Mouse (Mus musculus) G1E (cell line): ENCODE data around the gene Antxr1. TPM values are rescaled to one million over a fixed set of nuclear protein-coding genes. Genes with fewer than 3 reads are reported as not detected.

ENCODE experiments used
- ATAC-seq: 2 replicates; pipeline ENCODE4 v1.8.0; 2016; ENCODE audit warnings: mild to moderate bottlenecking; ENCODE audit not compliant: insufficient number of reproducible peaks, poor library complexity, low FRiP score, severe bottlenecking; ENCODE audit errors: extremely low read depth
- DNase-seq: peaks from one replicate; pipeline ENCODE4 v3.0.0; 2012; ENCODE audit warnings: low spot score
- H3K27me3 ChIP-seq: 2 replicates; pipeline ENCODE4 v1.6.1; 2012; ENCODE audit warnings: mild to moderate bottlenecking, low read length, inconsistent platforms; ENCODE audit not compliant: insufficient read depth
- H3K36me3 ChIP-seq: replicated peaks from 2 replicates; pipeline ENCODE3; 2012; ENCODE audit warnings: mild to moderate bottlenecking, inconsistent platforms
- H3K4me1 ChIP-seq: 2 replicates; pipeline ENCODE4 v1.6.1; 2012; ENCODE audit warnings: low read depth, low read length, inconsistent platforms, mixed read lengths; ENCODE audit not compliant: insufficient read depth
- H3K4me3 ChIP-seq: 2 replicates; pipeline ENCODE4 v1.5.1; 2012; ENCODE audit warnings: low read depth, mild to moderate bottlenecking, inconsistent platforms, low read length, moderate library complexity, mixed read lengths
- H3K9me3 ChIP-seq: replicated peaks from 2 replicates; pipeline ENCODE4 v1.6.1; 2012; ENCODE audit warnings: inconsistent platforms
- CTCF ChIP-seq: IDR thresholded peaks from 2 replicates; pipeline ENCODE4 v1.5.1; 2012; ENCODE audit warnings: low read depth, low read length, inconsistent platforms, mixed read lengths
- GATA1 ChIP-seq: IDR thresholded peaks from 2 replicates; pipeline ENCODE4 v1.6.1; 2012; ENCODE audit warnings: borderline replicate concordance, low read length, inconsistent platforms, mixed read lengths
- GATA2 ChIP-seq: IDR thresholded peaks from 2 replicates; pipeline ENCODE4 v1.6.1; 2012; ENCODE audit warnings: low read depth, low read length, inconsistent platforms, borderline replicate concordance
- POLR2AphosphoS5 ChIP-seq: IDR thresholded peaks from 2 replicates; pipeline ENCODE4 v1.6.1; 2012; ENCODE audit warnings: low read depth, low read length, inconsistent platforms; ENCODE audit not compliant: insufficient replicate concordance
- TAL1 ChIP-seq: conservative IDR thresholded peaks from 2 replicates; pipeline ENCODE4 v1.6.1; 2012; ENCODE audit warnings: low read depth, low read length, inconsistent platforms, mixed read lengths
- polyA plus RNA-seq: library from polyadenylated mRNA; stranded (reverse); fragments of >175 nt; gene quantifications from 2 replicates; pipeline ENCODE4 v1.2.3, GENCODE M21; 2012
- total RNA-seq, 2 experiments: library from RNA; stranded (forward) in 1 of 2; stranded (reverse) in 1 of 2; fragments of 200-1000 nt in 1 of 2; fragments of >200 nt in 1 of 2; fragmentation: Nextera tagmentation in 1 of 2; gene quantifications; 2 replicates each; pipeline ENCODE4 v1.2.3; 2014 to 2017

Antxr1 gene
- not detected in 2 replicates for total RNA-seq (2014; fragmentation: Nextera tagmentation)
- total RNA-seq (2017) = 0.06 and 0.16 TPM in 2 replicates
- not detected in 2 replicates for polyA plus RNA-seq

GRCm38 (mm10) chr6:87335091-87335934 is at the start of gene Antxr1:
Gene Antxr1, minus strand, starts transcription at chr6:87335821.
- H3K4me1 ChIP-seq = no peaks in the 10 kb centered on the region
- H3K27me3 ChIP-seq = peaks cover 26% of the 10 kb centered on the region
- DNase-seq (no peak), ATAC-seq (no peak)
- TF ChIP-seq TAL1 (no peak), GATA2 (no peak), POLR2AphosphoS5 (no peak), GATA1 (no peak), CTCF (no peak)
- H3K4me3 ChIP-seq = no peak within 1 kb of the TSS
- no peaks in the 10 kb centered on the region for H3K9me3 ChIP-seq
- no peaks in the 10 kb centered on the region for H3K36me3 ChIP-seq

GRCm38 (mm10) chr6:87384761-87385160 is 49.1 kb upstream of the Antxr1 start:
- Histone ChIP-seq H3K36me3 (no peaks in the 10 kb centered on the region), H3K9me3 (no peaks in the 10 kb centered on the region), H3K27me3 (peaks cover 55% of the 10 kb centered on the region), H3K4me1 (no peaks in the 10 kb centered on the region), H3K4me3 (no peak overlapping the region)
- DNase-seq (no peak), ATAC-seq (no peak)
- TF ChIP-seq GATA2 (no peak), CTCF (no peak), POLR2AphosphoS5 (no peak), GATA1 (no peak), TAL1 (no peak)

GRCm38 (mm10) chr6:87383926-87384691 is 48.5 kb upstream of the Antxr1 start:
- no peak for ATAC-seq
- no peak for DNase-seq
- H3K4me3 ChIP-seq = no peak overlapping the region
- H3K9me3 ChIP-seq = no peaks in the 10 kb centered on the region
- H3K27me3 ChIP-seq = peaks cover 52% of the 10 kb centered on the region
- TF ChIP-seq POLR2AphosphoS5 = no peak
- TF ChIP-seq CTCF = no peak
- H3K36me3 ChIP-seq = no peaks in the 10 kb centered on the region
- no peaks in the 10 kb centered on the region for H3K4me1 ChIP-seq

- no peak for ATAC-seq
- no peak for TF ChIP-seq GATA1
Observed at GRCm38 (mm10) chr6:87373057-87373456, 37.4 kb upstream of the Antxr1 start, which contains the start of gene Gkn2. Gene Gkn2, plus strand, starts transcription at chr6:87373357.

GRCm38 (mm10) chr6:87369223-87369622 is 33.6 kb upstream of the Antxr1 start:
- H3K9me3 ChIP-seq = no peaks in the 10 kb centered on the region
- H3K36me3 ChIP-seq = no peaks in the 10 kb centered on the region
- no peaks in the 10 kb centered on the region for H3K4me1 ChIP-seq
- peaks cover 24% of the 10 kb centered on the region for H3K27me3 ChIP-seq
- ATAC-seq (no peak), DNase-seq (no peak)
- no peak overlapping the region for H3K4me3 ChIP-seq
- TF ChIP-seq CTCF (no peak), POLR2AphosphoS5 (no peak), GATA1 (no peak), GATA2 (no peak), TAL1 (no peak)

More at GRCm38 (mm10) chr6:87373057-87373456, 37.4 kb upstream of the Antxr1 start, which contains the start of gene Gkn2:
- H3K9me3 ChIP-seq = no peaks in the 10 kb centered on the region
- H3K27me3 ChIP-seq = peaks cover 11% of the 10 kb centered on the region
- no peak within 1 kb of the TSS for H3K4me3 ChIP-seq
- no peaks in the 10 kb centered on the region for H3K36me3 ChIP-seq
- no peak for DNase-seq
- no peaks in the 10 kb centered on the region for H3K4me1 ChIP-seq

- Histone ChIP-seq H3K27me3 (peaks cover 6% of the 10 kb centered on the region; the same call in 1 of the 2 replicates), H3K4me3 (no peak overlapping the region), H3K9me3 (no peaks in the 10 kb centered on the region), H3K4me1 (no peaks in the 10 kb centered on the region), H3K36me3 (no peaks in the 10 kb centered on the region)
- no peak for TF ChIP-seq GATA1
- no peak for TF ChIP-seq TAL1
- no peak for TF ChIP-seq GATA2
- TF ChIP-seq CTCF = no peak
- no peak for TF ChIP-seq POLR2AphosphoS5
- ATAC-seq = no peak
- DNase-seq = no peak
Observed at GRCm38 (mm10) chr6:87354441-87354840, 18.8 kb upstream of the Antxr1 start.
